Mouse (Mus musculus): ENCODE measurements around the gene Zfp408. TPM values are rescaled to one million over a fixed set of nuclear protein-coding genes. Genes with fewer than 3 reads are reported as not detected.
"Not testable (repeated sequence)": the region's sequence is repeated elsewhere in the genome, so short reads cannot be mapped to it uniquely, and the experiment has no call there.

The Zfp408 gene
- total RNA-seq, 2 experiments from 2014 or later, result 6.7 to 18.0 TPM

DNA sequence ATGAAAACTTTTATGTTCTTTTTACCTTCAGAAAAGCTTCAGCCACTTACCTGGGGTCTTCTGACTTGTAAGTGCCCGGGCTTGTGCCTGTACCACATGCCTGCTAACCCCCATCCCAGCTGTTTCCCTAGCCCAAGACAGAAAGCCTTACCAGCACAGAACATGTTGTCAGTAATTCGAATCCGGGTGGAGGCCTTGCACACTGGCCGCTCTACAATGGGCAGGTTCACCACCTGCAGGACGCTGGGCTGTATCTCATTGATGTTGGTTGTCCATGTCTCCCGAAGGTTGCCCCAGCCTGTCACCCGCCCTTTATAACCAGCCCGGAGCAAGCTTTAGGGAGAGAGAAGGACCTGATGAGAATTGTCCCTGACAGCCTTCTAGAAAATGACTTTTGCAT is 21.4 kb downstream of the Zfp408 start:
- no peak for ATAC-seq (replicated peaks; ENCODE audit: low FRiP score, low TSS enrichment, poor library complexity, severe bottlenecking)

- ATAC-seq (replicated peaks; ENCODE audit: low FRiP score, low TSS enrichment, poor library complexity, severe bottlenecking), result no peak
Measured at GRCm38 (mm10) chr2:91627486-91627885, 22.1 kb downstream of the Zfp408 start.

DNA sequence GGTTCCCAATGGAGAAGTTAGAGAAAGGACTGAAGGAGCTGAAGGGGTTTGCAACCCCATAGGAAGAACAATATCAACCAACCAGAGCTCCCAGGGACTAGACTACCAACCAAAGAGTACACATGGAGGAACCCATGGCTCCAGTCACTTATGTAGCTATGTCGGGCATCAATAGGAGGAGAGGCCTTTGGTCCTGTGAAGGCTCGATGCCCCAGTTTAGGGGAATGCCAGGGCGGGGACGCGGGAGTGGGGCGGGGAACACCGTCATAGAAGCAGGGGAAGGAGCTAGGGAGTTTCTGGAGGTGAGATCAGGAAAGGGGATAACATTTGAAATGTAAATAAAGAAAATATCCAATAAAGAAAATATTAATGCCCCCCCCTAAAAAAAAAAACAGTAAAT is 26.2 kb downstream of the Zfp408 start:
- ATAC-seq (replicated peaks; ENCODE audit: low FRiP score, low TSS enrichment, poor library complexity, severe bottlenecking), result not testable (repeated sequence)

- ATAC-seq (replicated peaks; ENCODE audit: low FRiP score, low TSS enrichment, poor library complexity, severe bottlenecking), result no peak
Measured at GRCm38 (mm10) chr2:91622356-91622755, 27.2 kb downstream of the Zfp408 start.

- ATAC-seq (replicated peaks; ENCODE audit: low FRiP score, low TSS enrichment, poor library complexity, severe bottlenecking), result not testable (repeated sequence)
Measured at GRCm38 (mm10) chr2:91609370-91609769, 40.2 kb downstream of the Zfp408 start.

DNA sequence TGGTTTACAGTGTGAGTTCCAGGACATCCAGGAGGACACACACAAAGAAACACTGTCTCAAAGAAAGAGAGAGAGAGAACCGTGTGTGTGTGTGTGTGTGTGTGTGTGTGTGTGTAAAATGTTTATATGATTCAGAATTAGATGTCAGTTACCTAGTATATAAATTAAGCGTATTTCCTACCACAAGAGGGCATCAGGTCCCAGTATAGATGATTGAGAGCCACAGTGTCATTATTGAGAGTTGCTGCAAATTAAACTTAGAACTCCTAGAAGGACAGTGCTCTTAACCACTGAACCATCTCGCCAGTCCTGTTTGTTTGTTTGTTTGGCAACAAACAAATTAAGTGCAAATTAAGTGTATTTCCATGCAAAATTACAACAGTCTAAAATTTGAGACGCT is 47.2 kb downstream of the Zfp408 start:
- no peak for ATAC-seq (replicated peaks; ENCODE audit: low FRiP score, low TSS enrichment, poor library complexity, severe bottlenecking)

DNA sequence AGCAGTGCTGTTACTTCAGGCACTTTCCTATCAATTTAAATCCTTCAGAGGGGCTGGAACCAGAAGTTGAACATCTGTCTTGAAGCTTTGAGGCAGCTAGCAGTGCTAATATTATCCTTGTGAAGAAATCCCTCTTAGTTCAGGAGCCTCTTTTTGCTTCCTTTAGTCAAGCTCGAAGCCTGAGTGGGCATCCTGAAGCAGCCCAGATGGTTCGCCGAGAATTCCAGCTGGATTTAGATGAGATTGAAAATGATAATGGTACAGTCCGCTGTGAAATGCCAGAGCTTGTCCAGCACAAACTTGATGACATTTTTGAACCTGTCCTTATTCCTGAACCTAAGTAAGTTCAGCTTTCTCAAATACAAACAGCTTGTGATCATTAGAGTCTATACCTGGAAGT is 49.1 kb downstream of the Zfp408 start:
- no peak for ATAC-seq (replicated peaks; ENCODE audit: low FRiP score, low TSS enrichment, poor library complexity, severe bottlenecking)

Other genes starting within 250 kb of the Zfp408 start
- 11.1 and 12.1 TPM in 2 replicates for gene 1110051M20Rik, start 205.1 kb downstream of the Zfp408 start, total RNA-seq (2014; fragmentation: Nextera tagmentation)
- 3.1 and 9.3 TPM in 2 replicates for gene 1110051M20Rik, start 205.1 kb downstream of the Zfp408 start, total RNA-seq (2017)
- not detected in 2 replicates for gene Lrp4, start 192.3 kb downstream of the Zfp408 start, total RNA-seq (2014; fragmentation: Nextera tagmentation)
- 0.23 TPM in 1 of 2 replicates, not detected in the other for gene Lrp4, start 192.3 kb downstream of the Zfp408 start, total RNA-seq (2017)
- gene Ckap5, start 123.0 kb downstream of the Zfp408 start, total RNA-seq (2014; fragmentation: Nextera tagmentation), result 84.4 and 87.2 TPM in 2 replicates
- gene Ckap5, start 123.0 kb downstream of the Zfp408 start, total RNA-seq (2017), result 78.2 and 82.4 TPM in 2 replicates
- gene F2, start 13.4 kb downstream of the Zfp408 start, total RNA-seq (2014; fragmentation: Nextera tagmentation), result 0.52 and 0.83 TPM in 2 replicates
- gene F2, start 13.4 kb downstream of the Zfp408 start, total RNA-seq (2017), result 0.61 TPM in 1 of 2 replicates, not detected in the other
- 42.7 and 48.6 TPM in 2 replicates for gene Arhgap1, start 69 bp upstream of the Zfp408 start, total RNA-seq (2014; fragmentation: Nextera tagmentation)
- gene Arhgap1, start 69 bp upstream of the Zfp408 start, total RNA-seq (2017), result 25.8 and 38.7 TPM in 2 replicates
- 16.3 and 22.0 TPM in 2 replicates for gene Atg13, start 60.8 kb upstream of the Zfp408 start, total RNA-seq (2014; fragmentation: Nextera tagmentation)
- gene Atg13, start 60.8 kb upstream of the Zfp408 start, total RNA-seq (2017), result 7.7 and 10.1 TPM in 2 replicates
- 6.6 and 8.4 TPM in 2 replicates for gene Harbi1, start 61.1 kb upstream of the Zfp408 start, total RNA-seq (2014; fragmentation: Nextera tagmentation)
- 10.6 and 15.9 TPM in 2 replicates for gene Harbi1, start 61.1 kb upstream of the Zfp408 start, total RNA-seq (2017)
- 28.0 and 40.5 TPM in 2 replicates for gene Ambra1, start 80.3 kb upstream of the Zfp408 start, total RNA-seq (2014; fragmentation: Nextera tagmentation)
- gene Ambra1, start 80.3 kb upstream of the Zfp408 start, total RNA-seq (2017), result 33.1 and 35.6 TPM in 2 replicates